Mouse (Mus musculus) liver, postnatal 0 days (tissue): ENCODE measurements around the gene Dnajb12.
A peak's percentile ranks its signal among the peaks of the same experiment; 100 is the strongest.

Experiments used
- CTCF ChIP-seq: sonication (generic); IDR thresholded peaks from 2 replicates; pipeline ENCODE4 v1.5.1; 2016; ENCODE audit warnings: antibody characterized with exemption, low read depth
- EP300 ChIP-seq: IDR thresholded peaks from 2 replicates; pipeline ENCODE4 v1.6.1; 2016; ENCODE audit warnings: antibody characterized with exemption, low read depth, mild to moderate bottlenecking

- TF ChIP-seq EP300 = peak; percentile 27; the same call in 1 of the 2 replicates
- TF ChIP-seq CTCF = no peak
Measured at GRCm38 (mm10) chr10:59896911-59897331, 17.6 kb downstream of the Dnajb12 start.
